16 mouse cellular contexts compared by ENCODE assay signal in genomic region chr1:37744650-37745259, GRCm38 (mm10). TPM values are rescaled to one million over a fixed set of nuclear protein-coding genes. Genes with fewer than 3 reads are reported as not detected.
A peak's percentile ranks its signal among the peaks of the same experiment; 100 is the strongest.
DNase-seq lines count a peak whose midpoint lies in the region; ATAC-seq and TF ChIP-seq lines count a peak whose summit lies in the region.
"Had no signal": no experiment of that assay in that cellular context is flagged by ENCODE, and none has a peak within 500 bp of the region (broad histone marks: within the 10 kb centered on the region; RNA-seq: fewer than 3 reads in every experiment).

No protein-coding gene starts in this region.

- TF ChIP-seq EP300 in liver, embryonic 14.5 days (IDR thresholded peaks at IDR 0.05; ENCODE audit: low read depth), result peak; percentile 25; the same call in 1 of the 2 replicates

- H3K27ac ChIP-seq in liver, embryonic 14.5 days, result no peak overlapping the region
- no peak overlapping the region for H3K27ac ChIP-seq in hindbrain, postnatal 0 days
- no peak overlapping the region for H3K27ac ChIP-seq in heart, embryonic 12.5 days (ENCODE audit: poor library complexity, severe bottlenecking)
- H3K27ac ChIP-seq: hindbrain, embryonic 13.5 days; midbrain, embryonic 10.5 days; neural tube, embryonic 15.5 days had no signal

- H3K9me3 ChIP-seq in liver, embryonic 14.5 days (ENCODE audit: control insufficient read depth, low read length), result no peaks in the 10 kb centered on the region
- H3K9me3 ChIP-seq in hindbrain, postnatal 0 days (ENCODE audit: low read length), result no peaks in the 10 kb centered on the region
- H3K9me3 ChIP-seq in heart, embryonic 12.5 days (replicated peaks), result peaks cover 4% of the 10 kb centered on the region; the same call in 1 of the 2 replicates
- H3K9me3 ChIP-seq: neural tube, embryonic 15.5 days had no signal

- WGBS in liver, embryonic 14.5 days (ENCODE audit: insufficient replicate concordance), result 38% methylated on average over 9 of the region's 9 CpGs
- whole genome bisulfite sequencing in hindbrain, postnatal 0 days, result 68% methylated on average over 9 of the region's 9 CpGs
- WGBS in heart, embryonic 12.5 days, result 66% methylated on average over 9 of the region's 9 CpGs

- H3K4me3 ChIP-seq in liver, embryonic 14.5 days (ENCODE audit: insufficient read depth in 1 of 2, low read depth in 2 of 2, low read length in 2 of 2), result no peak overlapping the region
- no peak overlapping the region for H3K4me3 ChIP-seq in hindbrain, postnatal 0 days (ENCODE audit: low read length)
- H3K4me3 ChIP-seq in heart, embryonic 12.5 days, result no peak overlapping the region
- H3K4me3 ChIP-seq: hindbrain, embryonic 13.5 days; midbrain, embryonic 10.5 days; neural tube, embryonic 15.5 days had no signal

- no peak for ATAC-seq in liver, embryonic 14.5 days (ENCODE audit: insufficient read depth)
- no peak for ATAC-seq in hindbrain, postnatal 0 days
- no peak for ATAC-seq in heart, embryonic 12.5 days (ENCODE audit: insufficient number of reproducible peaks, low FRiP score)
- ATAC-seq: intestine, postnatal 0 days had no signal

- H3K27me3 ChIP-seq in liver, embryonic 14.5 days (ENCODE audit: control insufficient read depth, insufficient read depth, low read length), result no peaks in the 10 kb centered on the region
- no peaks in the 10 kb centered on the region for H3K27me3 ChIP-seq in hindbrain, postnatal 0 days (ENCODE audit: insufficient read depth, low read length)
- H3K27me3 ChIP-seq in heart, embryonic 12.5 days (replicated peaks), result no peaks in the 10 kb centered on the region; the same call in 1 of the 2 replicates
- H3K27me3 ChIP-seq: hindbrain, embryonic 13.5 days; neural tube, embryonic 15.5 days had no signal

- no peak overlapping the region for H3K9ac ChIP-seq in liver, embryonic 14.5 days (replicated peaks)
- H3K9ac ChIP-seq in hindbrain, postnatal 0 days (replicated peaks; ENCODE audit: low read length), result no peak overlapping the region
- H3K9ac ChIP-seq in heart, embryonic 12.5 days, result no peak overlapping the region
- H3K9ac ChIP-seq: hindbrain, embryonic 13.5 days; neural tube, embryonic 15.5 days had no signal

- H3K4me2 ChIP-seq in liver, embryonic 14.5 days (ENCODE audit: low read depth), result no peak overlapping the region
- H3K4me2 ChIP-seq in hindbrain, postnatal 0 days (ENCODE audit: low read depth, low read length), result no peak overlapping the region
- no peak overlapping the region for H3K4me2 ChIP-seq in heart, embryonic 12.5 days
- H3K4me2 ChIP-seq: hindbrain, embryonic 13.5 days; neural tube, embryonic 15.5 days had no signal

- no peak for TF ChIP-seq CTCF in liver, embryonic 14.5 days (IDR thresholded peaks at IDR 0.05; ENCODE audit: low read depth)
- no peak for TF ChIP-seq CTCF in hindbrain, postnatal 0 days (IDR thresholded peaks at IDR 0.05; ENCODE audit: low read depth)

- peak; percentile 39 to 43 for DNase-seq in cerebellum, postnatal 14 days
- no peak for DNase-seq in cerebellum, adult 18-20 months
- DNase-seq in layer of hippocampus, postnatal 14 days (ENCODE audit: low spot score in 2 of 2), result peak; percentile 31 to 36
- DNase-seq in layer of hippocampus, postnatal 25 days (ENCODE audit: extremely low spot score in 1 of 2, low spot score in 1 of 2), result no peak
- peak; percentile 72 for DNase-seq in brain, adult 2 months (ENCODE audit: low read depth, low spot score)
- peak in 2 of 3 experiments; percentile 20 to 25 for DNase-seq in liver, embryonic 14.5 days (ENCODE audit: low read depth in 3 of 3, low spot score in 3 of 3)
- no peak for DNase-seq in hindbrain, postnatal 0 days (ENCODE audit: low spot score)
- DNase-seq: cerebellum, adult 9-11 months; kidney, postnatal 25 days; lung, postnatal 10 days; thymus, postnatal 4 days had no signal

- H3K4me1 ChIP-seq in liver, embryonic 14.5 days (replicated peaks; ENCODE audit: control insufficient read depth in 2 of 2, insufficient read depth in 2 of 2, low read length in 1 of 2), result peaks cover 0 to 7% of the 10 kb centered on the region in 2 experiments; a peak in 2 of 4 replicates
- H3K4me1 ChIP-seq in hindbrain, postnatal 0 days (ENCODE audit: insufficient read depth, low read length), result no peaks in the 10 kb centered on the region
- H3K4me1 ChIP-seq in heart, embryonic 12.5 days (replicated peaks), result no peaks in the 10 kb centered on the region

- no peaks in the 10 kb centered on the region for H3K36me3 ChIP-seq in liver, embryonic 14.5 days (replicated peaks; ENCODE audit: control insufficient read depth, insufficient read depth, low read depth)
- no peaks in the 10 kb centered on the region for H3K36me3 ChIP-seq in hindbrain, postnatal 0 days (ENCODE audit: insufficient read depth, low read length)
- no peaks in the 10 kb centered on the region for H3K36me3 ChIP-seq in heart, embryonic 12.5 days
- H3K36me3 ChIP-seq: hindbrain, embryonic 13.5 days; midbrain, embryonic 10.5 days; neural tube, embryonic 15.5 days had no signal

RNA-seq across cellular contexts. Expression of gene 2010300C02Rik, which starts 24.9 kb away (rescaled TPM):
- total RNA-seq in layer of hippocampus, postnatal 14 days (2021), result 100 to 1,000 TPM; 260 to 286 TPM
- total RNA-seq in layer of hippocampus, postnatal 25 days (2021), result 100 to 1,000 TPM; 377 to 428 TPM
- 0.09 and 0.12 TPM in 2 replicates for polyA plus RNA-seq in liver, embryonic 14.5 days (2012; rRNA removed)
- 0.15 TPM in 1 of 2 replicates, not detected in the other for polyA plus RNA-seq in liver, embryonic 14.5 days (2014; fragmentation: Nextera tagmentation; extraction: Ambion mirVana)
- total RNA-seq in hindbrain, postnatal 0 days (2014; rRNA removed), result 7.1 and 10.0 TPM in 2 replicates
- polyA plus RNA-seq in hindbrain, postnatal 0 days (2015; fragmentation: Nextera tagmentation; extraction: Ambion mirVana), result 4.1 and 5.3 TPM in 2 replicates
- 6.4 and 6.5 TPM in 2 replicates for polyA plus RNA-seq in heart, embryonic 12.5 days (2016; fragmentation: Nextera tagmentation; extraction: Ambion mirVana)

Comparison
In these comparisons a context has a peak if more than half of its experiments do, and no peak if none do; other contexts are left out.
1. DNase-seq: peak in cerebellum, postnatal 14 days (2 of 2), layer of hippocampus, postnatal 14 days (2 of 2), brain, adult 2 months (single experiment) and liver, embryonic 14.5 days (2 of 3); none in cerebellum, adult 18-20 months (0 of 2), layer of hippocampus, postnatal 25 days (0 of 2) and hindbrain, postnatal 0 days (single experiment).
2. RNA of gene 2010300C02Rik, which starts 24.9 kb away (total RNA-seq): 377 to 428 TPM in layer of hippocampus, postnatal 25 days and 260 to 286 TPM in layer of hippocampus, postnatal 14 days; 7.1 to 10.0 TPM in hindbrain, postnatal 0 days; every median in the first group is over 10 times any median in the second.